Comparison of ENCODE assay signal across 17 mouse cellular contexts in genomic region chr14:57726172-57726571, GRCm38 (mm10). TPM values are rescaled to one million over a fixed set of nuclear protein-coding genes. Genes with fewer than 3 reads are reported as not detected.
DNase-seq lines count a peak whose midpoint lies in the region; ATAC-seq and TF ChIP-seq lines count a peak whose summit lies in the region.
"Had no signal": no experiment of that assay in that cellular context is flagged by ENCODE, and none has a peak within 500 bp of the region (broad histone marks: within the 10 kb centered on the region; RNA-seq: fewer than 3 reads in every experiment).

No protein-coding gene starts in this region.

- peak; percentile 26; the same call in 1 of the 2 replicates for TF ChIP-seq CTCF in cerebellum, adult 2 months (IDR thresholded peaks at IDR 0.05; ENCODE audit: borderline replicate concordance, insufficient read depth, low read depth, low read length)
- peak; percentile 72 for TF ChIP-seq CTCF in liver, adult 2 months (IDR thresholded peaks at IDR 0.05; ENCODE audit: low read depth, low read length)

- H3K9ac ChIP-seq in liver, adult 2 months (ENCODE audit: low read depth, low read length) = no peak overlapping the region
- H3K9ac ChIP-seq in liver, embryonic 11.5 days (ENCODE audit: low read depth, low read length) = no peak overlapping the region
- H3K9ac ChIP-seq: limb, embryonic 12.5 days had no signal

- H3K9me3 ChIP-seq in liver, embryonic 11.5 days (ENCODE audit: control insufficient read depth, low read length) = no peaks in the 10 kb centered on the region
- H3K9me3 ChIP-seq: forebrain, embryonic 10.5 days; limb, embryonic 12.5 days had no signal

- no peak for ATAC-seq in liver, embryonic 11.5 days (replicated peaks; ENCODE audit: low FRiP score)
- ATAC-seq in megakaryocyte-erythroid progenitor cell, adult 5-6 weeks (replicated peaks; ENCODE audit: low FRiP score, low TSS enrichment, poor library complexity, severe bottlenecking) = no peak
- ATAC-seq: intestine, embryonic 16.5 days had no signal

- H3K27ac ChIP-seq in cerebellum, adult 2 months (ENCODE audit: insufficient read depth, low read length) = no peak overlapping the region
- H3K27ac ChIP-seq in liver, adult 2 months (replicated peaks; ENCODE audit: insufficient read depth, low read depth, low read length) = no peak overlapping the region
- no peak overlapping the region for H3K27ac ChIP-seq in liver, embryonic 11.5 days (ENCODE audit: low read depth, low read length)
- H3K27ac ChIP-seq: forebrain, embryonic 10.5 days; limb, embryonic 12.5 days had no signal

- H3K4me1 ChIP-seq in cerebellum, adult 2 months (ENCODE audit: control insufficient read depth, insufficient read depth, low read length) = peaks cover 21% of the 10 kb centered on the region
- H3K4me1 ChIP-seq in liver, adult 2 months (ENCODE audit: control insufficient read depth, insufficient read depth, low read length) = peaks cover 2% of the 10 kb centered on the region
- H3K4me1 ChIP-seq in liver, embryonic 11.5 days (replicated peaks; ENCODE audit: control insufficient read depth, insufficient read depth, low read length) = peaks cover 3% of the 10 kb centered on the region; the same call in 1 of the 2 replicates

- no peaks in the 10 kb centered on the region for H3K27me3 ChIP-seq in cerebellum, adult 2 months (ENCODE audit: control insufficient read depth, insufficient read depth, low read length)
- H3K27me3 ChIP-seq in liver, adult 2 months (ENCODE audit: control insufficient read depth, insufficient read depth, low read length) = no peaks in the 10 kb centered on the region
- H3K27me3 ChIP-seq in liver, embryonic 11.5 days (replicated peaks; ENCODE audit: control insufficient read depth, insufficient read depth, low read length) = no peaks in the 10 kb centered on the region
- H3K27me3 ChIP-seq: limb, embryonic 12.5 days had no signal

- peaks cover 2% of the 10 kb centered on the region; the same call in 1 of the 2 replicates for H3K36me3 ChIP-seq in liver, adult 2 months (ENCODE audit: control insufficient read depth, insufficient read depth, low read length)
- H3K36me3 ChIP-seq in liver, embryonic 11.5 days (ENCODE audit: control insufficient read depth, insufficient read depth, low read length) = peaks cover 2% of the 10 kb centered on the region; the same call in 1 of the 2 replicates

- no peak overlapping the region for H3K4me2 ChIP-seq in liver, embryonic 11.5 days
- H3K4me2 ChIP-seq: limb, embryonic 12.5 days had no signal

- H3K4me3 ChIP-seq in cerebellum, adult 2 months (replicated peaks; ENCODE audit: insufficient read depth, low read depth, low read length) = no peak overlapping the region
- no peak overlapping the region for H3K4me3 ChIP-seq in liver, adult 2 months (ENCODE audit: insufficient read depth, low read depth, low read length)
- H3K4me3 ChIP-seq in liver, embryonic 11.5 days (ENCODE audit: low read depth, low read length) = no peak overlapping the region
- H3K4me3 ChIP-seq: forebrain, embryonic 10.5 days; limb, embryonic 12.5 days; myocyte had no signal

- 81% methylated on average over 8 of the region's 8 CpGs for WGBS in cerebellum, adult 2 months
- 88% methylated on average over 8 of the region's 8 CpGs for WGBS in liver, adult 2 months
- 75% methylated on average over 8 of the region's 8 CpGs for WGBS in liver, embryonic 11.5 days

- DNase-seq in cerebellum, adult 2 months = no peak
- no peak for DNase-seq in cerebellum, postnatal 10 days
- DNase-seq in liver, adult 2 months (ENCODE audit: extremely low read depth, low read depth, low spot score) = no peak
- DNase-seq in liver, embryonic 11.5 days (ENCODE audit: low spot score) = no peak
- peak; percentile 80 for DNase-seq in ES-CJ7 (ENCODE audit: low read depth, low spot score)
- DNase-seq in induced T-regulatory cell, adult 2 months (ENCODE audit: low read depth) = peak; percentile 50
- DNase-seq in Muller cell, postnatal 12 days (ENCODE audit: inconsistent ontology term) = no peak
- DNase-seq: embryo, embryonic 11 days; gastrocnemius, postnatal 25 days; spleen, adult 18-20 months had no signal

- H3K79me2 ChIP-seq in liver, adult 2 months (ENCODE audit: control insufficient read depth, insufficient read depth, low read length) = peaks cover 14% of the 10 kb centered on the region; the same call in 1 of the 2 replicates

- TF ChIP-seq POLR2A in cerebellum, adult 2 months (IDR thresholded peaks at IDR 0.05; ENCODE audit: borderline replicate concordance, insufficient read depth, low read length) = no peak
- no peak for TF ChIP-seq POLR2A in liver, adult 2 months (IDR thresholded peaks at IDR 0.05; ENCODE audit: extremely low read depth, insufficient read depth, low read length)

RNA-seq across cellular contexts. Expression of gene Gm49361, which starts 19.7 kb away (rescaled TPM):
- polyA plus RNA-seq in cerebellum, adult 2 months (2012; rRNA removed) = not detected in 2 replicates
- not detected in 2 replicates for total RNA-seq in liver, adult 2 months (2014; rRNA removed)
- 0.07 TPM in 1 of 2 replicates, not detected in the other for polyA plus RNA-seq in liver, adult 2 months (2012; rRNA removed)
- not detected in 2 replicates for polyA plus RNA-seq in liver, embryonic 11.5 days (2014; fragmentation: Nextera tagmentation; extraction: Ambion mirVana)
- total RNA-seq in megakaryocyte-erythroid progenitor cell, adult 5-6 weeks (2014; fragmentation: Nextera tagmentation) = not detected in 2 replicates
- total RNA-seq in megakaryocyte-erythroid progenitor cell, adult 5-6 weeks (2017) = not detected in 2 replicates
- polyA plus RNA-seq: C2C12; forebrain, embryonic 10.5 days; heart, embryonic 14.5 days; intestine, embryonic 16.5 days; limb, embryonic 12.5 days; myocyte had no signal

RNA-seq across cellular contexts. Expression of gene Lats2, which starts 32.0 kb away (rescaled TPM):
- polyA plus RNA-seq in cerebellum, adult 2 months (2012; rRNA removed) = 32.6 and 33.5 TPM in 2 replicates
- 8.6 and 9.7 TPM in 2 replicates for total RNA-seq in liver, adult 2 months (2014; rRNA removed)
- polyA plus RNA-seq in liver, adult 2 months (2012; rRNA removed) = 7.6 and 8.8 TPM in 2 replicates
- polyA plus RNA-seq in liver, embryonic 11.5 days (2014; fragmentation: Nextera tagmentation; extraction: Ambion mirVana) = 8.7 and 9.7 TPM in 2 replicates
- total RNA-seq in megakaryocyte-erythroid progenitor cell, adult 5-6 weeks (2014; fragmentation: Nextera tagmentation) = 6.3 and 11.0 TPM in 2 replicates
- total RNA-seq in megakaryocyte-erythroid progenitor cell, adult 5-6 weeks (2017) = 2.4 and 3.2 TPM in 2 replicates

Comparison
In these comparisons a context has a peak if more than half of its experiments do, and no peak if none do; other contexts are left out.
1. DNase-seq: peak in ES-CJ7 (single experiment) and induced T-regulatory cell, adult 2 months (single experiment); none in cerebellum, adult 2 months (0 of 2), cerebellum, postnatal 10 days (0 of 2), liver, adult 2 months (single experiment), liver, embryonic 11.5 days (single experiment) and Muller cell, postnatal 12 days (single experiment).